Mouse (Mus musculus): ENCODE results near the gene Otol1. TPM values are rescaled to one million over a fixed set of nuclear protein-coding genes. Genes with fewer than 3 reads are reported as not detected.

The Otol1 gene
- total RNA-seq (2014; rRNA removed), result not detected in 2 replicates
- polyA plus RNA-seq (2015; fragmentation: Nextera tagmentation; extraction: Ambion mirVana), result 0.09 TPM in 1 of 2 replicates, not detected in the other

DNA sequence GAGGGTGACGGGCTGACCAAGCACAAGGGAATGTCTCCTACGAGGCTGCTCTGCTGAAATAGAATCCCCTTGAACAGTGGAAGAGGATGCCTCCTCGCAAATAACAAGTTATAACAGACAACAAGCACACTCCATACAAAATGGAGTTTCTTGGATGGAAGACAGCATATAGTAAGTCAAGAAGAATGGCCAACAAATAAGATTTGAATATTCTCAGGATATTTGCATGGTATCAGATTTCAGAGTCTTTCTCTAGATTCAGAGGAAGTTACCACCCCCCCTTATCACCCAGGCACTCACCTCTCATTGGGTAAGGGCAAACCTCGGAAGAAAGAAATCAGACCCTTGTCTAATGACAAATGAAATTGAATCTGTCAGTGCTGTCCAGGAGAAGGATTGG is at the start of gene Otol1:
Gene Otol1, plus strand, starts transcription at position 301 of the 400 bp plus-strand sequence.
- no peaks in the 10 kb centered on the region for H3K4me1 ChIP-seq (ENCODE audit: insufficient read depth, low read length)
- no peak for TF ChIP-seq CTCF (IDR thresholded peaks at IDR 0.05; ENCODE audit: low read depth)
- H3K9me3 ChIP-seq (ENCODE audit: low read length), result no peaks in the 10 kb centered on the region
- no peaks in the 10 kb centered on the region for H3K36me3 ChIP-seq (ENCODE audit: insufficient read depth, low read length)
- no peaks in the 10 kb centered on the region for H3K27me3 ChIP-seq (ENCODE audit: insufficient read depth, low read length)
- DNase-seq (ENCODE audit: low spot score) (no peak), ATAC-seq (no peak)
- H3K4me3 ChIP-seq (ENCODE audit: low read length), result no peak within 1 kb of the TSS
- no peak within 1 kb of the TSS for H3K27ac ChIP-seq
- H3K9ac ChIP-seq (replicated peaks; ENCODE audit: low read length), result no peak within 1 kb of the TSS
- 77% methylated on average over 4 of the region's 4 CpGs for WGBS
- H3K4me2 ChIP-seq (ENCODE audit: low read depth, low read length), result no peak within 1 kb of the TSS

DNA sequence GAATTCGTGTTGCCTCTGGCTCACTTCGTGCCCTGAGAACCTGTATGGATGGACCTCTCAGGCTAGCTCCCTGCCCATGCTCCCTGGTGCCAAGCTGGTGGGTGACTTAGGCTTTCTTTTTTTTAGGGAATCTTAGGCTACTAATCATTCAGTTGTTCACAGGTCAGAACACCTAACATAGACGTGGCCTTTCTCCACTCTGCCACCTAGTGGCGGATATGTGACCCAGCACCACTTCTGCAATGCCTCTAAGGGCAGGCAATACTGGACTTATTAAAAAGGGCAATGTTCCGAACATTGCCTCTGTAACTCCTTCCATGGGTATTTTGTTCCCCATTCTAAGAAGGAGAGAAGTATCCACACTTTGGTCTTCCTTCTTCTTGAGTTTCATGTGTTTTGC is 45.2 kb upstream of the Otol1 start:
- DNase-seq (ENCODE audit: low spot score) (no peak), ATAC-seq (no peak)
- Histone ChIP-seq H3K27ac (no peak overlapping the region), H3K4me1 (ENCODE audit: insufficient read depth, low read length) (no peaks in the 10 kb centered on the region), H3K27me3 (ENCODE audit: insufficient read depth, low read length) (no peaks in the 10 kb centered on the region), H3K9me3 (ENCODE audit: low read length) (no peaks in the 10 kb centered on the region), H3K9ac (replicated peaks; ENCODE audit: low read length) (no peak overlapping the region), H3K4me3 (ENCODE audit: low read length) (no peak overlapping the region), H3K4me2 (ENCODE audit: low read depth, low read length) (no peak overlapping the region), H3K36me3 (ENCODE audit: insufficient read depth, low read length) (no peaks in the 10 kb centered on the region)
- 68% methylated on average over 5 of the region's 5 CpGs for WGBS
- peak; percentile 63 for TF ChIP-seq CTCF (IDR thresholded peaks at IDR 0.05; ENCODE audit: low read depth)

DNA sequence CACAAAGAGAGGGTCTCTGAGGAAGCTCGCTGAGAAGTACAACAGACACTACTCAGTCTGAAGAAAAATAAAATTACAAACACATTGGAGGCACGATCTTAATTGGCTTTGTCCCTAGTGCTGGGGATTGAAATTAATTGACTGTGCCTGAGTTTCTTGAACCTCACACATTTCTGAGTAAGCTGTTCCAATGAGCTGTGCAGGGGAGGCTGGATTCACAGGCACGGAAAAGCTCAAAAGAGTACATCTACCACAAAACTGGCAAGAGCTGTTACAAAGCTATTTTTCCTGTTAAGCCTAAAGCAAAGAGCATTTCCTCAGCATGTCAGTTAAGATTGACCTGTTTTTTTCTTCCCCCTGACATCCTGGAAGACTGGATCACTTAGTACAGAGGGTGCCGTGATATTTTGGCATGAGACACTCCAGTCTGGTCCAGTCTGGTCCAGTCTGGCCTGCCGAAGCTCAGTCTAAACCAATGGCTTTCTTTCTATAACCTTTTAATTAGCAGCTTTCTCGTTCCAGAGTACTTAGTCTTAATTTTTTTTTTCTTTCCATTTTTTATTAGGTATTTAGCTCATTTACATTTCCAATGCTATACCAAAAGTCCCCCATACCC is 35.8 kb upstream of the Otol1 start:
- no peak overlapping the region for H3K4me2 ChIP-seq (ENCODE audit: low read depth, low read length)
- no peaks in the 10 kb centered on the region for H3K9me3 ChIP-seq (ENCODE audit: low read length)
- TF ChIP-seq CTCF (IDR thresholded peaks at IDR 0.05; ENCODE audit: low read depth), result no peak
- H3K4me3 ChIP-seq (ENCODE audit: low read length), result no peak overlapping the region
- ATAC-seq (peak; percentile 40; the same call in 1 of the 2 replicates), DNase-seq (ENCODE audit: low spot score) (peak; percentile 16)
- H3K9ac ChIP-seq (replicated peaks; ENCODE audit: low read length), result no peak overlapping the region
- H3K27ac ChIP-seq, result no peak overlapping the region
- 62% methylated on average over 6 of the region's 6 CpGs for WGBS
- H3K4me1 ChIP-seq (ENCODE audit: insufficient read depth, low read length), result no peaks in the 10 kb centered on the region
- H3K36me3 ChIP-seq (ENCODE audit: insufficient read depth, low read length), result no peaks in the 10 kb centered on the region
- no peaks in the 10 kb centered on the region for H3K27me3 ChIP-seq (ENCODE audit: insufficient read depth, low read length)

DNA sequence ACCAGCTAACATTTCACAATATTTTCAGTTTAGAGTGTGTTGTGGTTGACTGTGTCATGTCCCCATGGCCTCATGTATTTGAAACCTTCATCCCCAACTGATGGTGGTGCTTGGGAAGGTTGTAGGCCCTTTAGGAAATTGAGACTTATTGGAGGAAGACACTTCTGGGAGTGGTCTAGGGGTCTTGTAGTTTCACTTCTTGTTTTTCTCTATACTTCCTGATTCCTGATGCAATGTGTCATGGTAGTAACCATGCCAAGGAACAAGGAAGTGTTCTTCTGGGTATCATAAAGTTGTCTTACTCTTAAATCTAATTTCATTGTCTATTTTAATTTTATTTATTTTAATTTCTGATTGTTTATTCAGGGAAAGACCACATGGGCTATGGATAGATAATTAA is 29.3 kb upstream of the Otol1 start:
- Histone ChIP-seq H3K4me1 (ENCODE audit: insufficient read depth, low read length) (no peaks in the 10 kb centered on the region), H3K9me3 (ENCODE audit: low read length) (no peaks in the 10 kb centered on the region), H3K4me2 (ENCODE audit: low read depth, low read length) (no peak overlapping the region), H3K27me3 (ENCODE audit: insufficient read depth, low read length) (no peaks in the 10 kb centered on the region), H3K9ac (replicated peaks; ENCODE audit: low read length) (no peak overlapping the region), H3K27ac (no peak overlapping the region), H3K4me3 (ENCODE audit: low read length) (no peak overlapping the region), H3K36me3 (ENCODE audit: insufficient read depth, low read length) (no peaks in the 10 kb centered on the region)
- no peak for TF ChIP-seq CTCF (IDR thresholded peaks at IDR 0.05; ENCODE audit: low read depth)
- DNase-seq (ENCODE audit: low spot score), result no peak
- ATAC-seq, result no peak

DNA sequence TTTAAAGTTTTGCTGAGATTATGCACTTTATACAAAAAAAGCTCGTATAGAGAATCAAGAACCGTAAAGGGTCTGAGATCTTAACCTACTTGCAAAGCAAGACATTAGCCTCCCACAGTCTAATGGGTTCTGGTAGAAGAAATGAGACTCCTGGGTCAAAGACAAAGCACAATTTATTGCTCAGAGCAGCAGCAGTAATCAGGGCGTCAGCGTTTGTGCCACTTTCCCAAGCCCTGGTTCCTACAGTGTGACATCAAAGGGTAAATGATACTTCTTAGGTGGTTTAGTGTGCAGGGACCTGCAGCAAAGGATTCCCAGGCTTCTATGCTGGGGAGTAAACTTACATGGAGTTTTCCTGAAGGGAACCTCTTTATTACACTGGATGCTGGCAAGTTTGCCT is 13.6 kb upstream of the Otol1 start:
- no peaks in the 10 kb centered on the region for H3K4me1 ChIP-seq (ENCODE audit: insufficient read depth, low read length)
- H3K27ac ChIP-seq, result no peak overlapping the region
- H3K4me2 ChIP-seq (ENCODE audit: low read depth, low read length), result no peak overlapping the region
- H3K27me3 ChIP-seq (ENCODE audit: insufficient read depth, low read length), result no peaks in the 10 kb centered on the region
- H3K36me3 ChIP-seq (ENCODE audit: insufficient read depth, low read length), result no peaks in the 10 kb centered on the region
- no peak overlapping the region for H3K4me3 ChIP-seq (ENCODE audit: low read length)
- no peak for TF ChIP-seq CTCF (IDR thresholded peaks at IDR 0.05; ENCODE audit: low read depth)
- H3K9me3 ChIP-seq (ENCODE audit: low read length), result no peaks in the 10 kb centered on the region
- H3K9ac ChIP-seq (replicated peaks; ENCODE audit: low read length), result no peak overlapping the region
- WGBS, result 67% methylated on average over 4 of the region's 4 CpGs
- peak; percentile 10 for DNase-seq (ENCODE audit: low spot score)
- no peak for ATAC-seq

DNA sequence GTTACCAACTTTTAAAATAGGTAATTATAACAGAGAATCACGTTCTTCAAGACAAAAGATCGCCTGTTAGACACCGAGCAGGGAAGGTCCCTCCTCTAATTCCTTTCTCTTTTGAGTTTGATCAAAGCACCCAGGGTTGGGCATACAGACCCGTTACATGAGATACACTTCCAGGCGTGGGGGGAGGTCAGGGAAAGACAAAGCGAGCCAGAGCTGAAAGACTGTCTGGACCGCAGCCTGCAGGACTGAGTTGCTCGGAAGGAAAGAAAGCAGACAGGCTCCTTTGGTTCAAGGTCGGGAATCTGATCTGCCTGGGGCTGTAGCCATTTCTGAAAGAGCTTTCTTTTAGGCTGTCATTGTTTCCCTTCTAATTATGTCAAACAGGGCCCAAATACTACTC is 5.9 kb upstream of the Otol1 start:
- Histone ChIP-seq H3K9me3 (ENCODE audit: low read length) (no peaks in the 10 kb centered on the region), H3K4me2 (ENCODE audit: low read depth, low read length) (no peak overlapping the region), H3K36me3 (ENCODE audit: insufficient read depth, low read length) (no peaks in the 10 kb centered on the region), H3K4me1 (ENCODE audit: insufficient read depth, low read length) (no peaks in the 10 kb centered on the region), H3K27me3 (ENCODE audit: insufficient read depth, low read length) (no peaks in the 10 kb centered on the region), H3K4me3 (ENCODE audit: low read length) (no peak overlapping the region), H3K9ac (replicated peaks; ENCODE audit: low read length) (no peak overlapping the region), H3K27ac (no peak overlapping the region)
- DNase-seq (ENCODE audit: low spot score) (no peak), ATAC-seq (no peak)
- WGBS, result 34% methylated on average over 9 of the region's 9 CpGs
- TF ChIP-seq CTCF (IDR thresholded peaks at IDR 0.05; ENCODE audit: low read depth), result no peak

DNA sequence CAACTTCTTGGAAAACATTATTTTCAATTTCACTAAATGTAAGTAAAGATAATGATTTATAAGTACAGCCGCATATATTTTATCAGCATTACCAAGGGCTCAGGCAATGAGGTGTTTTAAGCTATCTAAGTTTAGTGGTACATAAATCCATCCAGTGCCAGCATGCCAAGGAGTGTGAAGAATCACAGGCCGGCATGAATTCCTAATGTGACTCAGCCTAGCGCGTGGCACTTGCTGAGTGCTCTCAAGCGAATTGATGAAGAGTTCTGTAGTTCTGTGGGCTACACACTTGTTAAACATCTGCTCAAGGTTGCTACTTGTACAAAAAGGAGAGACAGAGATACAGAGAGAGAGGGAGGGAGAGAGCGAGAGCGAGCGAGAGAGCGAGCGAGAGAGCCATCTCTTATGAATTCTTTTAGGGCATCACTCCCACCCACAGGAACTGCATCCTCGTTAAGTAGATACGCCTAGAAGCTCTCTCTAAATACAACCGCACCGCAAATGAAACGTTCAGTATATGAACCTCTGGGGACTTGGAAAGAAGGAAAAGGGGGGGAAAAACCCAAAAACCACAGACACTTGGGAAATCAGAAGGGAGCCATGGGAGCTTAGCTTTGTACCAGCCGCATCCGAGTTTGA is 4.2 kb upstream of the Otol1 start:
- ATAC-seq, result no peak
- Histone ChIP-seq H3K27ac (no peak overlapping the region), H3K36me3 (ENCODE audit: insufficient read depth, low read length) (no peaks in the 10 kb centered on the region), H3K9me3 (ENCODE audit: low read length) (no peaks in the 10 kb centered on the region), H3K4me1 (ENCODE audit: insufficient read depth, low read length) (no peaks in the 10 kb centered on the region), H3K4me2 (ENCODE audit: low read depth, low read length) (no peak overlapping the region), H3K27me3 (ENCODE audit: insufficient read depth, low read length) (no peaks in the 10 kb centered on the region), H3K9ac (replicated peaks; ENCODE audit: low read length) (no peak overlapping the region), H3K4me3 (ENCODE audit: low read length) (no peak overlapping the region)
- DNase-seq (ENCODE audit: low spot score), result peak; percentile 7
- TF ChIP-seq CTCF (IDR thresholded peaks at IDR 0.05; ENCODE audit: low read depth), result no peak
- 70% methylated on average over 17 of the region's 17 CpGs for WGBS
